Mouse (Mus musculus) natural killer cell, adult 2 months (primary cell): ENCODE measurements around the gene Olfr974.
"Not testable (repeated sequence)": the region's sequence is repeated elsewhere in the genome, so short reads cannot be mapped to it uniquely, and the experiment has no call there.

ENCODE experiments used
- DNase-seq, 2 experiments: peaks; one replicate each; pipeline ENCODE4 v3.0.0; 2022; ENCODE audit warnings: low spot score in 2 of 2

The Olfr974 gene

DNA sequence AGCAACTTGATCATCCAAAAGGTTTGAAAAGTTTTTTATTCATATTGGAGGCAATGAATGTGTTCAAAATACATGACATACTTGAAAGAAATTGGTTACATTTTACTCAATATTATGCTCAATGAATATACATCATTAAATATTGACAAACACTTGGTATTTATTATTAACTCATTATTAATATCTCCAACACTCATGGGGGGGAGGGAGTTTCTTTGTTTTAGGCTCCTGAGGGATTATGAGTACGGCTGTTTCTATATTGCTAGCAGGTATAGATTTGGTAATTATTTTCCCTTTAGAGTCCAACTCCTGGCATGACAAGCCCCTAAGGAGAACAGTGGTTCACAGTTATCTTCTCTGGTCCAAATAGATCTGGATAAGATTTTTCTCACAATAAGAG lies at the start of gene Olfr974:
Gene Olfr974 (plus strand): TSS at position 301 of the 400 bp plus-strand sequence.
- DNase-seq = no peak

DNA sequence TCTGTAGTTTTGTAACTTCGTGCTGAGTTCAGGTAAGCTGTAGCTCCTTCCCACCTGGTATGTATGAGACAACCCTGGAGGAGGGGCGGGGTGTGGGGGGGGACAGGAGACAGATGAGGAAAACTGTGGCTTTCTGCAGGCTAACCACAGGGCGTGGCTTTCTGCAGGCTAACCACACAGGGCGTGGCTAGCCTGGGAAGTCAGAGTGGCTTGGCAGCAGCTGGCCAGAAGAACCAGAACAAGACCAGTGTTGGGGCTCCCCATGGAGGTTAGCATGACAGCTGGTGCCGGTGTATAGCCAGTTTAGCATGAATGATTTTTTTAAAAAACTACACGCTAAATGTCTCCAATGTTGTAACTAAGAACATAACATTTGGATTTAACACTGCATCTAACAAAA lies 32.2 kb upstream of the Olfr974 start:
- no peak for DNase-seq

DNA sequence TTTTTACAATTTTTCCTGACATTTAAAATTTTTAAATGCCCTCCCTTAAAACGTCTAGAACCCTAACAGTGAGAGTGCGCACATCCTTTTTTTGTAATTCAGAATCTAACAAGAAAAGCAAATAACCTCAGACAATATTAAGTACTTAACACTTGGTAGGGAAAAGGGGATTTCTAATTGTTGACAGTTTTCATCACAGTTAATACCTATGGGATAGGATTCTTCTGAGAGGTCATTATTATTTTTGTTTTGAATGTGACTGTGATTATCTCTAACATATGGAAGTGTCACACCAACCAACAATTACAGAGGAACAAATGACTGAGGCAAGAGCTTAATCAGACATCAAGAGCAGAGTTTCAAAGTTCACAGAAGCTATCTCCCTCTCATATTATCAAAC lies 30.3 kb upstream of the Olfr974 start, which contains the start of gene Olfr229:
Gene Olfr229 (plus strand): TSS at position 301 of the 400 bp plus-strand sequence.
- DNase-seq = no peak

DNA sequence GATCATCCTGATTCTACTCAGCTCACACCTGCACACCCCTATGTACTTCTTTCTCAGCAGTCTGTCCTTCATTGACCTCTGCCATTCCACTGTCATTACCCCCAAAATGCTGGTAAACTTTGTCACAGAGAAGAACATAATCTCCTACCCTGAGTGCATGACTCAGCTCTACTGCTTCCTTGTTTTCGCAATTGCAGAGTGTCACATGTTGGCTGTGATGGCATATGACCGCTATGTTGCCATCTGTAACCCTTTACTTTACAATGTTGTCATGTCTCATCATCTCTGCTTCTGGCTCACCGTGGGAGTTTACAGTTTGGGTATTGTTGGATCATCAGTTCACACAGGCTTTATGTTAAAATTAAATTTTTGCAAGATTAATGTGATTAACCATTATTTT lies 27.4 kb upstream of the Olfr974 start:
- no peak for DNase-seq

DNA sequence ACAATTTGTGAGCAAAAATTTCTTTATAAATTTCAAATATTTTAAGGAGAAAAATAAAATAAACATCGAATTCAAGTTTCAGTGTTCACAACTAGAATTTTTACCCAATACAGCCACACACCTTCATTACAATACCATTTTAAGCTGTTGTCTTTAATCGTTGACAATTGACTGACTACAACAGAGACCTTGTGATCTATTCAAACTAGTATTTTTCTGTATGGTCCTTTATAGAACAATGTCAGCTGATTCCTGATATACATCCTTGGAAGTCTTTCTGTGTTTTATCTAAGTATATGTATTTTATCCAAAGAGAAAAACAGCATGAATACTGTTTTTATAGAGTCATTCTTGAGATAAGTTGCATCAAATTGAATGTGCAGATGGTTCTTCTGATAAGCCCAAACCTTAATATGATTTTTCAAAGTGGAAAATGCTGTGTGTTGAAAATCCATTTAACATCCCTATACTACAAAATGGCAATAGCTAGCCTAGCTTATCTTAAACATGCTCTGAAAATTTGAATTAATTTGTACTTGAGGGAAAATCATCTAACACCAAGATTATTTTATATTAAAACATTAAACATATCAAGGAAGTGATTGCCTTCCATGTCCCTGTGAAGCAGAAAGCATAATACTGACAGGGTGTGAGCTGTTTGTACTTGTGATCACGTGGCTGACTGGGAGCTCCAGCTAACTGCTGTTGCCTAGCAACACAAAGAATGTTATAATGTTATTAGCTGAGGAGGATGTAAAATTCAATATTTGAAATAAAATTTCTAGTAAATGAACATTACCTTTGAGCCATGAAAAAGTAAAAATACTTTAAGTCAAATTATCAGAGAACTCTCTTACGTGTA lies 9.1 kb upstream of the Olfr974 start:
- not testable (repeated sequence) for DNase-seq

DNA sequence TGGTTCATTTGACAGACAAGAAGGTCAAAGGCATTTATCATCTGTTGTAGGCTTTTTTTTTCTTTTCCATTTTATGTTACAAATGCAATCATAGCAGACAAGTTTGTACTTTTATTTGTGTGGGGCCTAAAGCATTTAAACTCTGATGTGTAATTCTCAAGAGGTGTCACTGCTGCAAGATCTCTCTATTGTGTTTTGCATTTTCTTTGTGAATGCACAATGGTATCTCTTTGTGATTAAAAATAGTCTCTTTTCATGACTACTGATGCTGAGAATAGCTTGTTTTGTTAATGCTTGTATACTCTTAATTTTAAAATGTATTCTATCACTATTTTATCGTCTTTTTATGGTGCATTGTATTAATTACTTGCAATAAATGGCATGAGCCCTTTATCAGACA lies 8.5 kb upstream of the Olfr974 start:
- DNase-seq = not testable (repeated sequence)

DNA sequence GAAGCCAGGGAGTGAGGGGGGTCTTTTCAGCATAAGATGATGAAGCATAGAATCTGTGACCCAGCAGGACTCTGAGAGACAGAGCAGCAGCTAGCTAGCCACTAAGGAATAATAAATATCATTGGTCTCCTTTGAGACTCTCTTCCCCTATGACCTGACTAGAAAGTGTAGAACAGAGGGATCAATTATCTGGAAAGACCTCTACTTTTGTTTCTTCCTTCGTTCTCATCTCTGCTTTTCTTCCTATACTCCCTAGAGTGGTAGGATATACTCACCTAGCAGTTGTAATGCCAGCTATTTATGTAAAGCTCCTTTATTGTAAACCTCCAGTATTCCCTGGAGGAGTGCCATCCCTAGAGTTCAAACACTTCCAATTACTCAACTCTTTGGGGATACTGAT lies 14.6 kb downstream of the Olfr974 start, which contains the start of gene Olfr975:
Gene Olfr975 (minus strand): TSS at position 101 of the 400 bp plus-strand sequence.
- no peak for DNase-seq

DNA sequence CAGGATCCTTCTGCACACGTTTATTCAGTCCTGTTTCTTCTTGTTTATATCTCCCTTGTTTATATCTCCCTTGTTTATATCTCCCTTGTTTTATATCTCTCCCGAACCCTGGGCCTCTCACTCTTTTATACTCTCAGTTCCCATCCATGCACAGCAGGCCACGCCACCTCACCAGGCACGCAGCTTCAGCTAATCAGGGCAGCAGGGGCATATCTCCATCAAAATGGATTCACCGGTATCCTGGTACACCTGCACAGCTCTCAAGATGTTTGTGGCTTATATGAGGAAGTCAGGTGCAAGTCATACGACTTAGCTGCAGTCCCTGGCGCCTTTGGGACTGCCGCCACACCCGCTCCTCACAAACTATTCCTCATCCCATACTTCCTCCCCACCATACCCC lies 23.7 kb downstream of the Olfr974 start, which contains the start of gene Olfr976:
Gene Olfr976 (minus strand): TSS at position 101 of the 400 bp plus-strand sequence.
- not testable (repeated sequence) for DNase-seq

DNA sequence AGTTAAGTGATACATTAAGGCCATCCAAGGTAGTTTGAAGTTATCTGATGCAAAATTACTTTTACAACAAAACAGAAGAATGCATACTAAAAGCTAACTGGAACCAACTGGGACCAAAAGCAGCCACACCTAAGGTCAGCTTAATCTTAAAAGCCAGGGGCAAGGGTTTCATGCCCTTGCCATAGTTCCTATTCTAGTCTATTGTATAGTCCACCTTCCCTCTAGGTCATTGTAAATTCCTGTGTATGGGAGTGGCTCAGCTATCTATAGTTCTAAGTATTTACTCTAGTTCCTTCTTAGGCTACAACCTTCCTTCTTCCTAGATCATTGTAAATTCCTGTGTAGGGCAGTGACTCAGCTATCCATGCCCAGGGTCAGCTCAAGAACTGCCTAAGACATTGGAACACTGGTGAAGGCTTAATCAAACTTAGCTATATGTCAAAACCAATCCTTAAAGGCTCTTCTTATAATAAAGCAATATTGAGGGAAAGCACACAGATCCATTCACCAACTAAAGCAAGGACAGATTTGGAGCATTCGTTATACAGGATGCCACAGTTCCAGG lies 39.4 kb downstream of the Olfr974 start:
- not testable (repeated sequence) for DNase-seq

DNA sequence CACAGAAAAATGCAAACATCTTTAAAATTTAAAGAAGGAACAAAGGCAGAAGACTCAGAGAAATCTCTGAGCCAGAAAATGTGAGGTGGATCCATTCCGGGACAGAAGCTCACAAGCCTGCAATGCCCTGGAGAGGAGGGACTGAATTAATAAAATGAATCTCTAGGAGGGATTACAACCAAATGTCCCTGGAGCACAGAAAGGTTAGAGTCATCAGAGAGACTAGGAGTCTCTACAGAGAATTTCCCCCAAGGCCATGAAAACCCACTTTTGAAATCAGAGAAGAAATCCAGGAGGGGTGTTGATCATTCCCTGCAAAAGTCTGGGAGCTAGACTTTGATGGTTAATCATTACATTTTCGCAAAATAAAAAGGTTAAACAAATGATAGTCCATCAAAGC lies 54.5 kb downstream of the Olfr974 start, which contains the start of gene Olfr978:
Gene Olfr978 (plus strand): TSS at position 301 of the 400 bp plus-strand sequence.
- DNase-seq = no peak
